Mouse (Mus musculus) heart, adult 11 months (tissue): ENCODE measurements around the gene Gm10645.

Experiments used
- DNase-seq: peaks from one replicate; pipeline ENCODE4 v3.0.0; 2022

Gm10645 gene

DNA sequence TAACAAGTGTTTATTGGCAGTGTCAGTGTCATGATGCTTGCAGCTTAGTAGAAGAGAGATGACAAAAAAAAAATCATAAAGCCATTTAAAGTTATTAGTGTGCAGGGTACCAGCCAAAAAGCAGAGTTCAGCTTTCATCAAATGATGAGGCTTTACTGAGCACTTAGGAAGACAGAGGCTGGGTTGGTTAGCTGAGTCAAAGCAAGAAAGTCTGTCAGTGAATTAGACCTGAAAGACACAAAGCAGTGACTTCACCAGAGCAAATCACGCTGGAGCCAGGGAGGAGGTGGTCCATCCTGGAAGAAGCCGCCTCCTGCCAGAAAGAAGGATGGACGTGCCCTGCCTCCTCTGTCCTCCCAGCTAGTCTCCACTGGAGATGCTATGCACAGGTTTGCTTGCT, 2.0 kb upstream of the Gm10645 start:
- DNase-seq = peak; percentile 52

DNA sequence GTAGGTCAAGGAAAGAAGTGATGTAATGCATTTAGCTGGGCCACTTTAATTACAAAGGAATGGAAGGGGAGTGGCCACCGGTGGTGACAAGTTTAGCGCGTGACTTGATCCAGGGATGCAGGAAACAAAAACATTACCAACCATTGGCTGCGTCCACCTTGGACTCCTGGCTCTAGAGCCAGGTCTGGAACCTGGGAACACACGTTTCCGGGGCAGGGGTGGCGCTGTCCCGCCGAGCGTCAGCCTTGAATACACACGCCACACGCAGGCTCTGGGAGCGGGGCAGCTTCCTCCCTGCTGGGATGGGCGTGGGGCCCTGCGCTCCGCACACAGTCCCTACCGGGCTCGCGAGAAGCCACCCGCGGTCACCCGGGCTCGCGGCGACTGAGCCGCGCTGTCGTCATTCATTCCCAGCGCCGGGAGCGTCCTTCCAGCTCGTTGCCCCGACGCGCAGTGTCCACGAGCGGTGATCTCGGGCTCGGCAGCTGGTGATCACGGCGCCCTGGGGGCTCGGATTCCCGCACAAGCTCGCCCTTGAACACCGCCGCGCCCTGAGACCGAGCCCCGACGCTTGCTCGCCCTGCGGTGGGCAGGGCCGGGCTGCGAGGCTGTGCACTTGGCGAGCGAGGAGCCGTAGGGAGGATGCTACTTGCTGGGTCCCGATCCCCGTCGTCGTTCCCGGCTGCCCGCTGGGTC, 587 bp downstream of the Gm10645 start, which contains the start of gene Tbc1d9:
Gene Tbc1d9, plus strand, starts transcription at position 118 of the 696 bp plus-strand sequence.
- DNase-seq = peak; percentile 97

DNA sequence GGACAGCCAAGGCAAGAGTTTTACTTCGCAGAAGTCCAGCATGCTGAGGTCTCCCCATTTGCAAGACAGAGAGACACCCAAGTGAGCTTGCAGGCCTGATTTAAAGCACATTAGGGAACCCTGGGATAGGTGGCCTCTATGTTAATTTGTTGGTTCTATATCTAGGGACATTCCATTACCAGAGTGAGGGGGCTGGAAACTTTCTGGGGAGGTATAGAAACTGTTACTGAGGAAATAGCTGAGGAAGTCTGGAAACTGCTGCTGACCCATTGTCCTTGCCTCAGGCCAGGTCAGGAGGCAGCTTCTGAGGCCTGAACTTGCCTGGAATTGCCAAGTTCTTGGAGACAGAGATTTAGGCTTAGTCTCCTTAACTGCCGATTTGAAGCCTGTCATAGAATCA, 5.4 kb downstream of the Gm10645 start:
- no peak for DNase-seq

DNA sequence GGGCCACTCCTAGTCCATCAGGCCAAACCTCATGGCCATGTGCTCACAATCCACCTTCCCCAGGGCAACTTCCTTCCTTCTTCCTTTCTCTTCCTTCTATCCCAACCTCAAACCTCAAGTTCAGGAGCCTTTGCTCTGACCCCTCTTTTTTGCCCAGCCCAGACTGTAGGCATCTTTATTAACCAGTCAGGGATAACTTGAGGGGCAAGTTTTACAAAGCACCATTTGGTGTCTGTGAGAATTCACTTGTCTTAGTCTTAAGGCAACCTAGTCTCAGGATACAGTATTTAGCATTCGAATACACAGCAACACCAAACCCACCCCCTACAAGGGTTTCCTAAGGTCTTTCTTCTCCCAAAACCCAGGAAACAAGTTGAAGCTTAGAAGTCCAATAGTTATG, 6.4 kb downstream of the Gm10645 start:
- peak; percentile 17 for DNase-seq

DNA sequence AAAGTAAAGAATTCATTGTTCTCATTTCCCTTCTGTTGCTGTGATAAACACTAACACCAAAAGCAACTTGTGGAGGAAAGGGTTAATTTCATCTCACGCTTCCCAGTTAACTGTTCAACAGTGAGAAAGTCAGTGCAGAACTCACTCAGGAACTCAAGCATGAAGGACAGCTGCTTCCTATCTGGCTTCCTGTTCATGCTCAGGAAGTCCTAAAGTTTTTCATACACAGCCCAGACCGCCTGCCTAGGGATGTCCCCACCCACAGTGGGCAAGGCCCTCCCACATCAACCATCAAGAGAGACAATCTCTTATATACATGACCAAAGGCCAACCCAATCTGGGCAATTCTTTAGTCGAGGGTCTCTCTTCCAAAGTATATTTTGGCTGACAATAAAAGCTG, 7.0 kb downstream of the Gm10645 start:
- peak; percentile 89 for DNase-seq

DNA sequence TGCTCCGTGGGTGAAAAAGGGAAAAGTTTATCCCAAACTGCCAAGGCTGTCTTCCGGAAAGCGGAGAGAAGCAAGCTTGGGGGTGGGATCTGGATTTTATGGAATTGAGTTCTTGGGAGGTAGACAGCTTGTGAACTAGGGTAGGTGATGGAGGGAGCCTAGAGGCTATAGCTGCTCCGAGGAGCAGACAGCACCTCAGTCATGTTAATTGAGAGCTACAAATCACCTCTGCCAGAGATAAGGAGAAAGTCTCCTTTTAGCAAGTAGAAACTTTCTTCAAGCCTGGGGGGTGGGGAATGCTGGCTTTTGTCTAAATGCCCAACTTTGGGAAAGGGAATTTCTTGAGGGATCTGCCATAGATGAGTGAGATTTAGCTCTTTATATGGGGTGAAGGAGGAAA, 10.9 kb downstream of the Gm10645 start:
- DNase-seq = peak; percentile 53

DNA sequence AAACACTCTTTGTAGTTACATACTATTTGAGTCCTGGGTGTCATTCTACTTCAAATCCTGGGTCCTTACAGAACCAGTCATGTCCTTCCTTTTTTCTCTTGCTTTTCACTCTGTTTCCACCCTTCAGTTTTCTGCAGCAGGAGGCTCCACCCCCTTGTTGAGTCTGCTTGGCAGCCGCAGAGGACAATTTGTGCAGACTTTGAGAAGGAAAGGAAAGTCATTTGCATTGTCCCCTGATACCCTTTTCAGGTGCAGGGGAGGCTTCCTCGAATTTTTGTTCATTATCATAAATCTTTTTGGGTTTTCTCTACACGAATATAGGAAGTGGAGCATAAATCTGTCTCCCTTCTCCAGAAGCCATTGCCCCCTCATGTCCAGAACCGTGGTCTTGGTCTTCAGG, 13.5 kb downstream of the Gm10645 start:
- DNase-seq = peak; percentile 88

DNA sequence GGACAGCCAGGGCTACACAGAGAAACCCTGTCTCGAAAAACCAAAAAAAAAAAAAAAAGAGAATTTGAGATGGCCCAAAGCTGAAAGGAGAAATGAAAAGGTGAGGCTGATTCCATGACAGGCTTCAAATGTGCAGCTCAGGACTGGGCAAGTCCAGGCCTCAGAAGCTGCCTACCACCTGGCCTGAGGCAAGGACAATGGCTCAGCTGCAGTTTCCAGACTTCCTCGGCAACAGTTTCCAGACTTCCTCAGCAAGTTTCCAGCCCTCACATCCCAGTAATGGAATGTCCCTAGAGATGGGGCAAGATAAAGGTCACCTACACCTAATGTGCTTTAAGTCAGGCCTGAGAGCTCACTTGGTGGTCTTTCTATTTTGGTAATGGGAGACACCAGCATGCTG, 13.9 kb downstream of the Gm10645 start:
- peak; percentile 68 for DNase-seq

DNA sequence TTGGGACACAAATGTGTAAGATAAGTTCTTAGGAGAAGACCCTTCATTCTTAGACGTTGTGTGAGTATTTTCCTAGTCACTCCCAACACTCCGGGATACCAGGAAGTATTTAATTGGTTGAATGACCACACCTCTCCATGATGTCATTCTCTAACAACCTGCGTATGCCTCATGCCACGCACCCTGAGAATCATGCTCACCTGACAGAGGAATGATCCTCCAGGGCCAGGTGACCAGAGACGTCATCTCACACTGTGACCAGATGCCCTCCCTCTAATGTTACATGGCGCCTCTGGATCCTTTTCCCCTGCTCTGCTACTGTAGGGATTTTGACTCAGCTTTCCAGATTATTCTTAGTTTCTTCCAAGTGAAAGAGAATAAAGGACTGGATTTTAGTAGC, 16.8 kb downstream of the Gm10645 start:
- no peak for DNase-seq

DNA sequence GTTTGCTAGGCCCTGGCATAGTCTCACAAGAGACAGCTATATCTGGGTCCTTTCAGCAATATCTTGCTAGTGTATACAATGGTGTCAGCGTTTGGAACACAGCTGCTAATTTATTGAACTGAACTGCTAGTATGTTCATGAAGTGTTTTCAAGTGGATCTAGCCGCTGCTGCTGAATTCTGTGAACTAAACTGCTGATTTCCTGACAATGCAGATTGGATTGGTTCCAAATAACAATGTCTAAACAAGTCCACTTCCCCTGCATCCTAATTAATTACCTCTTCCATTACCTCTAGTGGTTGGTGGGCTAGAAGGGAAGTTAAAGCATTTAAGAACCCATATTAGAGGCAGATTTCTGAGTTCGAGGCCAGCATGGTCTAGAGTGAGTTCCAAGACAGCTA, 20.5 kb downstream of the Gm10645 start:
- DNase-seq = no peak

DNA sequence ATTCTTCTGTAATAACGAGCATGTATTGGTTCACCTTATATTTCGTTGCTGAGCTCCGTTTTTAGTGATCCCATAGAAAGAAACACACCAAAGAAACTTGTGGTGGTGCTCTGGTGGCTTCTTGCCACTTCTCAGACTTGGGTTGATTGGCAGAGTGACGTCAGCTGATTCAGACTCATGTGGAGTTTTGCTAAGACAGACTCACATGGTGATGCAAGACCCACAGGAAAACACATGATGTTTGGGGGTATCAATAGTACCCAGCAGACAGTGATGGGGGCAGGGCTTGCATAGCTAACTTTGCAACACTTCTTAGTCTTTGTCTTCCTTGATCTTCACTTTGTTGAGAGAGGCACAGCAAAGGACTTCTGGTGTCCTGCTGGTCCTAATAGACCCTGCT, 21.4 kb downstream of the Gm10645 start:
- DNase-seq = no peak

DNA sequence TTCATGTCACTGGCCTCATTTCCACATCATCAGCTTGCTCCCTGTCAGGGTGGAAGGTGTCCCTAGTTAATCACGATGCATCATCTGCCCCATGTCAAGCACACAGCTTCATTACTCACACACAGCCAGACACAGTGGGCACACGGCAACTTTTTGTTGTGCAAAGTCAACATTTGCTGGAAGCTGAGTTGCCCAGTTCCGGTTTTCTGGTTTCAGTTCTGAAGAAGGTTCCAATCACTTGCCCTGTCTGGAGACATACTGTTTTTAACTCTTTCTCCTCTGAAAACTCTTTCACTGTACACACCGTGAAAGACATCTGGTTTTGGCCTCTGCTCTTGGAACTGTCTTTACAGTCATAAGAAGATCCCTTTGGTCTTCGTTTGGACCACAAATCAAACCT, 24.6 kb downstream of the Gm10645 start:
- DNase-seq = peak; percentile 94

DNA sequence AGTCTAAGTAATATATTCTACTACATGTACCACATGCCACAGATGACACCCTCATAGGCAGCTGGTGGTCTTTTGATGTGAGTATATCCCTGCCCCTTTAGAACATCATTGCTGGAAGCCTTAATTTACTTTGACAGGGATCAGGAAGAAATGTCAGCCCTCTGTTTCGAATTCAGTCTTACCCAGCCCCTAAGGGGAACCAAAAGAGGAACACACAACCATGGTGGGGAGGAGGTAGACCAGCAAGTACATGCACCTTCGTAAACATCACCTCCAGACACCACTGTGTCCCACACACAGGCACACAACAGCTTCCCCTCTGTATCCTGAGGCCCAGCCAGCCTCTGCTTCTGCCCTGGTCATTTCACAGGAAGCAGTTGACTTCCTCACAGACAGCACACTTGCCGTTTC, 25.3 kb downstream of the Gm10645 start:
- peak; percentile 95 for DNase-seq

DNA sequence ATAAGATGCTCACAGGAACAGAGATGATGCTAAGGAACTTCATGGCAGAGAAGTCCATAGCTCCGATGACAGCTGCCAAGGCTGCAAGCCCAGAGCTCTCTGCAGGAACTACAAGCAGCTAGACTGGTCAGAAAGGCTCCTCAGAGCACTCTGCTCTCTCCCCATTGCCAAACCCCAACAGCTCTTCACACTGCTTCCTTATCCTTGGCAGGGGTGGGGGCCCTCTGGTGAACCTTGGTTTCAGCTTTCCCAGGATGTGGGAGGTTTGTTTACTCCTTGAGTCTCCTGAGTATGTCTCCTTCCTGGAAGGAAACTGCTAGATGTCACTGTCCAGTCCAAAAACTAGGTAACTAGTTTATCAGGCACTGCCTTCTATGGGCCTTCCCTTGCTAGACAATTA, 25.9 kb downstream of the Gm10645 start:
- peak; percentile 89 for DNase-seq

DNA sequence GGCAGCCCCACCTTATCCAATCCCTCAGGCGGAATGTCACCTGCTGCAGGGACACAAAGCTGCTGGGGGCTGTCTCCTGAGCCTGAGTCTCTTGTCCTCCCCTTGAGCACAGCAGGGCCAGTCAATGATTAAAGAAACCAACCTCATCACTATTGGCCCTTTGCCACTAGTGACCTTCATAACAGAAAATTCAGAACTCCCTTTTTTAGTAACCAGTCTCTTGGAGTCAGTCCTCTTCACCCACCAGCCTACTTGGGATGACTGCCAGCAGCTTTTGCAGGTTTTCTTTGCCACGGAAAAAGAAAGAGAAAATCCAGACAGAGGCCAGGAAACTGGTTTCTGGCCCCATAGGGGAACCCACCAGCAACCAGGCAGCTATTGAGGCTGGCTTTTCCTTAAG, 30.9 kb downstream of the Gm10645 start:
- no peak for DNase-seq
